Mouse (Mus musculus): ENCODE measurements around the gene Mthfr. TPM values are rescaled to one million over a fixed set of nuclear protein-coding genes. Genes with fewer than 3 reads are reported as not detected.

The Mthfr gene
- total and polyA plus RNA-seq, 3 experiments, result 15.3 to 17.0 (median 16.3) TPM

DNA sequence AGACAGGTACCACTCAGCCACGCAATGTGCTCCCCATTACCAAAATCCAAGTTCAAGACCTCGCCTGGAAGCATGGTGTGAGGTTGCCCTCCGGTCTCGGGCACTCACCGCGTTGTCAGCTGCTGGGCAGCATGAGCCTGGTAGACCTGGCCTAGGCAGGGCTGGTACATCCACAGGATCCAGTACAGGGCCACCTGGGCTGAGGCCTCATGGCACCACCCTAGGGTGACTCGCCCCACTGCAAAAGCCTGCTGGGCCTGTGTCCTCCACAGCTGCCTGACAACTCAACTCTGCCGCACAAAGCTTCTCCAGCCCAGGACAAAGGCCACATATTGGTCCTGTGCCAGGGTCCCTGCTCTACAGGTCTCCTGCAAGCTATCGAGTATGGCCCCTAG lies 22.2 kb downstream of the Mthfr start:
- in situ Hi-C loops (cut with MboI; ENCODE audit: low pct_ligation_motif_present, low pct_unique_long_range_greater_than_20kb, low sequenced_read_pairs), result no loop called here

DNA sequence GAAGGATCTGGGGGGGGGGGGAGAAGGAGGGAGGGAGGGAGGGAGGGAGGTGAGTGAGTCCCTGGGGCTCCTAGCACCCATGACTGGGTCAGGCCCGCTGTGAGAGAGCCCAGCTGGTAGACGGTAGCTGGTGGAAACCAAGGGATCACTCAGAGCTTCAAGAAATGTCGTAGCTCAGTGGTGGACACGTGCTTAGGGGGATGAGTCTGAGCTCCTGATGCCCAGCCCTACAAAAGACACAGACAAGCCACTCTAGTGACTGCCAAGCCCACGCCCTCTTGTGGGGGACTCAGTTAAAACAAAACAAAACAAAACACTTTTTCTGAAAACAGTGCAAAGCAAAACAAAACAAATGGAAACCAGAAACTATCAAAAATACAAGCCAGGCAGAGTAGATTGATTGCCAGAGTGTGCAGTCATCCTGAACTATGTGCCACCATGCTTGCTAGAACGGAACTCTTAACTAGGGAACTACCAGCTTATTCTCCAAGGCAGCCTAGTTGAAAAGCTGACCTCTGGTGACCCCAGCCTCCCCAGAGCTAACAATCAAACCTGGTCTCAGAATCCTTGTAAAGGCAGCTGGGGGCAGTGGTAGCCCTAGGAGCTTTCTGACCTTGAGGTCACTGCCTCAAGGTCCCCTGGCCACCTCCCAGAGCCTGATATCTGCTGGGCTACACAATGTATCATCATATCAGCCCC lies 27.0 kb downstream of the Mthfr start:
- Histone ChIP-seq H3K4me3 (replicated peaks in 1 of 3; ENCODE audit: low read depth in 2 of 3, low read length in 2 of 3, poor library complexity in 1 of 3) (no peak overlapping the region), H3K27me3 (replicated peaks) (no peaks in the 10 kb centered on the region), H3K27ac (ENCODE audit: insufficient read depth, low read depth) (no peak overlapping the region), H3K79me2 (replicated peaks; ENCODE audit: control insufficient read depth, extremely low read depth, insufficient read depth, poor library complexity, severe bottlenecking) (no peaks in the 10 kb centered on the region), H3K9ac (ENCODE audit: insufficient read depth, low read depth) (no peak overlapping the region), H3K4me2 (ENCODE audit: insufficient read depth, low read depth, poor library complexity, severe bottlenecking) (no peak overlapping the region), H3K4me1 (ENCODE audit: control insufficient read depth in 1 of 2, insufficient read depth in 2 of 2) (peaks cover 20 to 45% of the 10 kb centered on the region in 2 experiments), H3K36me3 (replicated peaks in 1 of 2; ENCODE audit: control insufficient read depth in 1 of 2, insufficient read depth in 1 of 2, low read length in 1 of 2) (peaks cover 2 to 9% of the 10 kb centered on the region in 2 experiments), H3K9me3 (replicated peaks; ENCODE audit: low read length) (no peaks in the 10 kb centered on the region)
- dilution Hi-C loops (cut with MboI; ENCODE audit: extremely low pct_ligation_motif_present, extremely low pct_unique_long_range_greater_than_20kb, low sequenced_read_pairs), result no loop called here
- DNase-seq (ENCODE audit: extremely low read depth), result no peak
- in situ Hi-C loops (cut with MboI; ENCODE audit: low pct_ligation_motif_present, low pct_unique_long_range_greater_than_20kb, low sequenced_read_pairs), result no loop called here
- TF ChIP-seq CTCF (conservative IDR thresholded peaks at IDR 0.05 in 1 of 2, IDR thresholded peaks at IDR 0.05 in 1 of 2; ENCODE audit: low read depth in 2 of 2, low read length in 2 of 2) (peak in 1 of 2 experiments; percentile 31; a peak in 2 of 4 replicates), MAZ (IDR thresholded peaks at IDR 0.05; ENCODE audit: low read depth, low read length) (no peak), ZNF384 (IDR thresholded peaks at IDR 0.05; ENCODE audit: low read depth, low read length) (no peak), HCFC1 (IDR thresholded peaks at IDR 0.05; ENCODE audit: low read depth, low read length) (no peak), CHD2 (IDR thresholded peaks at IDR 0.05; ENCODE audit: low read length) (no peak), SMC3 (IDR thresholded peaks at IDR 0.05; ENCODE audit: low read depth, low read length) (peak; percentile 14; the same call in 1 of the 2 replicates), MEF2A (IDR thresholded peaks at IDR 0.05; ENCODE audit: borderline replicate concordance, low read depth, low read length) (no peak), GABPA (IDR thresholded peaks at IDR 0.05; ENCODE audit: insufficient replicate concordance, low read depth, low read length) (no peak), E2F4 (IDR thresholded peaks at IDR 0.05; ENCODE audit: insufficient replicate concordance, low read depth, low read length) (no peak), MYC (IDR thresholded peaks at IDR 0.05; ENCODE audit: low read depth, low read length) (no peak), RCOR1 (conservative IDR thresholded peaks at IDR 0.05; ENCODE audit: low read depth, low read length) (no peak), USF2 (conservative IDR thresholded peaks at IDR 0.05; ENCODE audit: low read depth, low read length) (no peak), UBTF (IDR thresholded peaks at IDR 0.05; ENCODE audit: low read depth, low read length) (no peak), MAFK (IDR thresholded peaks at IDR 0.05; ENCODE audit: insufficient replicate concordance, low read length) (no peak), TCF12 (IDR thresholded peaks at IDR 0.05; ENCODE audit: low read depth, low read length) (no peak), ELF1 (IDR thresholded peaks at IDR 0.05; ENCODE audit: low read depth, low read length) (no peak), MXI1 (IDR thresholded peaks at IDR 0.05; ENCODE audit: low read depth, low read length) (no peak), RAD21 (IDR thresholded peaks at IDR 0.05; ENCODE audit: low read depth, low read length) (no peak)

More for the DNA sequence above, 22.2 kb downstream of the Mthfr start:
- Histone ChIP-seq H3K79me2 (replicated peaks; ENCODE audit: control insufficient read depth, extremely low read depth, insufficient read depth, poor library complexity, severe bottlenecking) (no peaks in the 10 kb centered on the region), H3K4me3 (replicated peaks in 1 of 3; ENCODE audit: low read depth in 2 of 3, low read length in 2 of 3, poor library complexity in 1 of 3) (no peak overlapping the region), H3K4me2 (ENCODE audit: insufficient read depth, low read depth, poor library complexity, severe bottlenecking) (no peak overlapping the region), H3K36me3 (replicated peaks in 1 of 2; ENCODE audit: control insufficient read depth in 1 of 2, insufficient read depth in 1 of 2, low read length in 1 of 2) (peaks cover 35 to 51% of the 10 kb centered on the region in 2 experiments), H3K9me3 (replicated peaks; ENCODE audit: low read length) (no peaks in the 10 kb centered on the region), H3K27me3 (replicated peaks) (no peaks in the 10 kb centered on the region), H3K9ac (ENCODE audit: insufficient read depth, low read depth) (no peak overlapping the region), H3K4me1 (ENCODE audit: control insufficient read depth in 1 of 2, insufficient read depth in 2 of 2) (peaks cover 5 to 26% of the 10 kb centered on the region in 2 experiments; a peak in 3 of 4 replicates), H3K27ac (ENCODE audit: insufficient read depth, low read depth) (no peak overlapping the region)
- dilution Hi-C loops (cut with MboI; ENCODE audit: extremely low pct_ligation_motif_present, extremely low pct_unique_long_range_greater_than_20kb, low sequenced_read_pairs), result no loop called here
- no peak for TF ChIP-seq ZNF384 (IDR thresholded peaks at IDR 0.05; ENCODE audit: low read depth, low read length)
- no peak for DNase-seq (ENCODE audit: extremely low read depth)

All from CH12.LX (cell line).